Mouse (Mus musculus) forebrain, embryonic 15.5 days (tissue): Measurements from ENCODE around the gene Grhpr. TPM values are rescaled to one million over a fixed set of nuclear protein-coding genes. Genes with fewer than 3 reads are reported as not detected.

ENCODE experiments used
- ATAC-seq: fragments of 200-750 bp; cut with Nextera tagmentation; replicated peaks from 2 replicates; pipeline ENCODE4 v1.8.0; 2017; ENCODE audit warnings: mild to moderate bottlenecking, moderate TSS enrichment, moderate library complexity
- H3K27ac ChIP-seq: fragments of 300-500 bp; sonication (generic); replicated peaks from 2 replicates; pipeline ENCODE4 v1.5.1; 2015; ENCODE audit warnings: mild to moderate bottlenecking, inconsistent platforms
- H3K27me3 ChIP-seq: fragments of 300-500 bp; sonication (generic); 2 replicates; pipeline ENCODE4 v1.6.1; 2015; ENCODE audit warnings: inconsistent platforms
- H3K36me3 ChIP-seq: fragments of 300-500 bp; sonication (generic); 2 replicates; pipeline ENCODE4 v1.6.1; 2015; ENCODE audit warnings: mild to moderate bottlenecking, inconsistent platforms
- H3K4me1 ChIP-seq: fragments of 300-500 bp; sonication (generic); 2 replicates; pipeline ENCODE4 v1.6.1; 2015; ENCODE audit warnings: inconsistent platforms
- H3K4me2 ChIP-seq: fragments of 300-500 bp; sonication (generic); replicated peaks from 2 replicates; pipeline ENCODE4 v1.6.1; 2015; ENCODE audit warnings: mild to moderate bottlenecking, inconsistent platforms
- H3K4me3 ChIP-seq: fragments of 300-500 bp; sonication (generic); 2 replicates; pipeline ENCODE4 v1.5.1; 2015; ENCODE audit warnings: mild to moderate bottlenecking, inconsistent platforms
- H3K9ac ChIP-seq: fragments of 300-500 bp; sonication (generic); replicated peaks from 2 replicates; pipeline ENCODE4 v1.6.1; 2015; ENCODE audit warnings: mild to moderate bottlenecking, inconsistent platforms
- H3K9me3 ChIP-seq: fragments of 300-500 bp; sonication (generic); 2 replicates; pipeline ENCODE4 v1.6.1; 2016; ENCODE audit warnings: inconsistent platforms
- WGBS: fragments of 180-500 bp; shearing (Covaris S2); methylation state at CpG from one replicate; pipeline ENCODE4 v1.1.7; 2015; ENCODE audit warnings: mixed read lengths; 5-methylcytosine and 5-hydroxymethylcytosine counted together
- polyA plus RNA-seq: library from polyadenylated mRNA; unstranded; fragments of >200 nt; fragmentation: Nextera tagmentation; extraction: Ambion mirVana; gene quantifications from 2 replicates; pipeline ENCODE4 v1.2.1, GENCODE M21; 2015

Grhpr gene
- polyA plus RNA-seq, 1 experiment from 2014 or later, result 21.1 TPM

GRCm38 (mm10) chr4:45000001-45000400, 18.8 kb downstream of the Grhpr start:
- no peak overlapping the region for H3K4me3 ChIP-seq
- 92% methylated on average over 6 of the region's 6 CpGs for WGBS
- H3K9ac ChIP-seq, result no peak overlapping the region
- peaks cover 6% of the 10 kb centered on the region for H3K4me1 ChIP-seq
- H3K4me2 ChIP-seq, result no peak overlapping the region
- H3K36me3 ChIP-seq, result peaks cover 1% of the 10 kb centered on the region
- H3K9me3 ChIP-seq, result no peaks in the 10 kb centered on the region
- H3K27ac ChIP-seq, result no peak overlapping the region
- H3K27me3 ChIP-seq, result no peaks in the 10 kb centered on the region
- no peak for ATAC-seq

- WGBS, result 96% methylated on average over 3 of the region's 3 CpGs
- no peak for ATAC-seq
Measured at GRCm38 (mm10) chr4:45005452-45005851, 24.3 kb downstream of the Grhpr start.

GRCm38 (mm10) chr4:45010806-45011415, 29.7 kb downstream of the Grhpr start:
- Histone ChIP-seq H3K4me1 (peaks cover 26% of the 10 kb centered on the region), H3K36me3 (no peaks in the 10 kb centered on the region), H3K4me3 (peak overlapping the region; percentile 93), H3K27me3 (no peaks in the 10 kb centered on the region), H3K27ac (peak overlapping the region; percentile 96; the same call in 1 of the 2 replicates), H3K4me2 (peak overlapping the region; percentile 73), H3K9me3 (no peaks in the 10 kb centered on the region), H3K9ac (peak overlapping the region; percentile 97)
- no peak for ATAC-seq
- 8% methylated on average over 11 of the region's 11 CpGs for WGBS

More at GRCm38 (mm10) chr4:45005452-45005851, 24.3 kb downstream of the Grhpr start:
- H3K36me3 ChIP-seq, result no peaks in the 10 kb centered on the region; the same call in 1 of the 2 replicates
- H3K4me2 ChIP-seq, result no peak overlapping the region
- H3K4me3 ChIP-seq, result no peak overlapping the region
- no peak overlapping the region for H3K27ac ChIP-seq
- no peak overlapping the region for H3K9ac ChIP-seq
- no peaks in the 10 kb centered on the region for H3K9me3 ChIP-seq
- peaks cover 10% of the 10 kb centered on the region for H3K4me1 ChIP-seq
- no peaks in the 10 kb centered on the region for H3K27me3 ChIP-seq

GRCm38 (mm10) chr4:45011581-45012104, 30.4 kb downstream of the Grhpr start:
- under 1% methylated on average over 31 of the region's 31 CpGs for WGBS
- Histone ChIP-seq H3K9ac (peak overlapping the region; percentile 97), H3K9me3 (no peaks in the 10 kb centered on the region), H3K4me2 (peak overlapping the region; percentile 73), H3K4me3 (peak overlapping the region; percentile 93), H3K36me3 (no peaks in the 10 kb centered on the region), H3K27me3 (no peaks in the 10 kb centered on the region), H3K27ac (peak overlapping the region; percentile 96), H3K4me1 (peaks cover 26% of the 10 kb centered on the region)
- peak; percentile 79 for ATAC-seq

GRCm38 (mm10) chr4:45012105-45012975, 31.1 kb downstream of the Grhpr start, which contains the start of gene Zbtb5:
Gene Zbtb5, minus strand, starts transcription at chr4:45012412.
- Histone ChIP-seq H3K27ac (peak within 1 kb of the TSS; percentile 96), H3K27me3 (no peaks in the 10 kb centered on the region), H3K4me2 (peak within 1 kb of the TSS; percentile 82), H3K4me3 (peak within 1 kb of the TSS; percentile 93), H3K4me1 (peaks cover 26% of the 10 kb centered on the region), H3K9me3 (no peaks in the 10 kb centered on the region), H3K9ac (peak within 1 kb of the TSS; percentile 97), H3K36me3 (no peaks in the 10 kb centered on the region)
- peak; percentile 98 for ATAC-seq
- WGBS, result under 1% methylated on average over 60 of the region's 63 CpGs

GRCm38 (mm10) chr4:45013031-45013431, 31.8 kb downstream of the Grhpr start:
- no peak for ATAC-seq
- Histone ChIP-seq H3K4me2 (peak overlapping the region; percentile 82), H3K9ac (peak overlapping the region; percentile 58), H3K36me3 (no peaks in the 10 kb centered on the region), H3K4me1 (peaks cover 29% of the 10 kb centered on the region), H3K4me3 (peak overlapping the region; percentile 93), H3K27ac (peak overlapping the region; percentile 74), H3K9me3 (no peaks in the 10 kb centered on the region), H3K27me3 (no peaks in the 10 kb centered on the region)
- WGBS, result 3% methylated on average over 13 of the region's 13 CpGs

- no peak for ATAC-seq
- 2% methylated on average over 2 of the region's 2 CpGs for WGBS
- H3K4me2 ChIP-seq, result peak overlapping the region; percentile 82
- H3K4me1 ChIP-seq, result peaks cover 32% of the 10 kb centered on the region
- H3K9me3 ChIP-seq, result no peaks in the 10 kb centered on the region
- H3K36me3 ChIP-seq, result no peaks in the 10 kb centered on the region
- H3K9ac ChIP-seq, result peak overlapping the region; percentile 58; the same call in 1 of the 2 replicates
- H3K4me3 ChIP-seq, result peak overlapping the region; percentile 93
- no peak overlapping the region for H3K27ac ChIP-seq
- no peaks in the 10 kb centered on the region for H3K27me3 ChIP-seq
Measured at GRCm38 (mm10) chr4:45013537-45013936, 32.3 kb downstream of the Grhpr start.

GRCm38 (mm10) chr4:45015615-45016014, 34.4 kb downstream of the Grhpr start:
- Histone ChIP-seq H3K4me2 (no peak overlapping the region), H3K9me3 (no peaks in the 10 kb centered on the region), H3K9ac (no peak overlapping the region), H3K4me1 (peaks cover 34% of the 10 kb centered on the region), H3K4me3 (no peak overlapping the region), H3K36me3 (no peaks in the 10 kb centered on the region), H3K27me3 (no peaks in the 10 kb centered on the region), H3K27ac (no peak overlapping the region)
- no peak for ATAC-seq
- WGBS, result 10% methylated on average over 3 of the region's 3 CpGs

GRCm38 (mm10) chr4:45018452-45018980, 37.3 kb downstream of the Grhpr start, which contains the start of gene Polr1e:
Gene Polr1e, plus strand, starts transcription at chr4:45018583.
- under 1% methylated on average over 29 of the region's 29 CpGs for WGBS
- H3K9ac ChIP-seq, result peak within 1 kb of the TSS; percentile 63
- 0 out of 2 replicates have a peak, but pooled peaks cover 4% of the 10 kb centered on the region for H3K36me3 ChIP-seq
- H3K4me1 ChIP-seq, result peaks cover 23% of the 10 kb centered on the region
- no peaks in the 10 kb centered on the region for H3K9me3 ChIP-seq
- peak within 1 kb of the TSS; percentile 91 for H3K4me2 ChIP-seq
- peak; percentile 89 for ATAC-seq
- H3K4me3 ChIP-seq, result peak within 1 kb of the TSS; percentile 63
- peak within 1 kb of the TSS; percentile 20; the same call in 1 of the 2 replicates for H3K27ac ChIP-seq
- no peaks in the 10 kb centered on the region for H3K27me3 ChIP-seq

GRCm38 (mm10) chr4:45019009-45019408, 37.8 kb downstream of the Grhpr start:
- WGBS, result 2% methylated on average over 14 of the region's 14 CpGs
- Histone ChIP-seq H3K36me3 (0 out of 2 replicates have a peak, but pooled peaks cover 9% of the 10 kb centered on the region), H3K4me2 (peak overlapping the region; percentile 91), H3K4me3 (peak overlapping the region; percentile 63), H3K27me3 (no peaks in the 10 kb centered on the region), H3K9ac (peak overlapping the region; percentile 63), H3K4me1 (peaks cover 20% of the 10 kb centered on the region), H3K9me3 (no peaks in the 10 kb centered on the region), H3K27ac (no peak overlapping the region)
- ATAC-seq, result no peak; the same call in none of the 2 replicates

GRCm38 (mm10) chr4:45026459-45026858, 45.3 kb downstream of the Grhpr start:
- Histone ChIP-seq H3K4me3 (no peak overlapping the region), H3K27ac (no peak overlapping the region), H3K4me1 (no peaks in the 10 kb centered on the region), H3K4me2 (no peak overlapping the region), H3K9ac (no peak overlapping the region), H3K9me3 (no peaks in the 10 kb centered on the region), H3K27me3 (no peaks in the 10 kb centered on the region), H3K36me3 (peaks cover 35% of the 10 kb centered on the region)
- ATAC-seq, result no peak
- 82% methylated on average over 4 of the region's 4 CpGs for WGBS
